Mouse (Mus musculus) embryonic fibroblast, embryonic 13.5 days (primary cell): ENCODE data around the gene Me3.

Experiments used
- CTCF ChIP-seq: IDR thresholded peaks from 2 replicates; pipeline ENCODE4 v1.5.1; 2011; ENCODE audit warnings: mild to moderate bottlenecking, control low read depth, low read length, moderate library complexity, borderline replicate concordance; ENCODE audit not compliant: insufficient read depth
- POLR2A ChIP-seq: IDR thresholded peaks from 2 replicates; pipeline ENCODE4 v1.6.1; 2011; ENCODE audit warnings: low read depth, mild to moderate bottlenecking, control low read depth, low read length, moderate library complexity

DNA sequence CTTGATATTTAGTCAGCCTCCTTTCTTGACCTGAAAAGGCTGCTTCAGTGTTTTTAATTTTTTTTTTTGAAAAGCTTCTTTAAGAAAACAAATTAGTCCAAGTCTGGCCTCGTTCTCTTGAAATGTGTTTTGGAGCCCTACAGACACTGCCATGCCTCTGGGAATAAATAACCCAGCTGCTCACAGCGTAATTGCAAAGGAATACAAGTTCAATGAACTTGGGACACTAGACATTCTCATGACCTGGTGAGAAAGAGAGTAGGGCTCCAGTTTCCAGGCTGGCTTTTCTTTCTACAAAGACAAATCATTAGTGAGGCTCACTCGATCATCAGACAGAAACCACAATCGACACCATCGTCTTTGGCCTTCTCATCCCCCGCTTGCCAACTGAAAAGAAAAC, 37.3 kb downstream of the Me3 start:
- no peak for TF ChIP-seq CTCF
- no peak for TF ChIP-seq POLR2A
